Mouse (Mus musculus) urinary bladder, postnatal 14 days (tissue): Measurements from ENCODE around the gene Spata33.
"Not testable (repeated sequence)": the region's sequence is repeated elsewhere in the genome, so short reads cannot be mapped to it uniquely, and the experiment has no call there.

ENCODE experiments used
- DNase-seq: peaks from one replicate; pipeline ENCODE4 v3.0.0; 2021; ENCODE audit warnings: low spot score

The Spata33 gene

GRCm38 (mm10) chr8:123233300-123233699 is 20.7 kb downstream of the Spata33 start:
- no peak for DNase-seq

GRCm38 (mm10) chr8:123233760-123234159 is 21.1 kb downstream of the Spata33 start:
- DNase-seq, result no peak

- no peak for DNase-seq
Measured at GRCm38 (mm10) chr8:123234918-123235519, 22.4 kb downstream of the Spata33 start.

- DNase-seq, result peak; percentile 89
Measured at GRCm38 (mm10) chr8:123235520-123236497, 23.2 kb downstream of the Spata33 start, which contains the start of gene Spata2l. Gene Spata2l (minus strand): TSS chr8:123236233.

GRCm38 (mm10) chr8:123239398-123239797 is 26.8 kb downstream of the Spata33 start:
- no peak for DNase-seq

DNA sequence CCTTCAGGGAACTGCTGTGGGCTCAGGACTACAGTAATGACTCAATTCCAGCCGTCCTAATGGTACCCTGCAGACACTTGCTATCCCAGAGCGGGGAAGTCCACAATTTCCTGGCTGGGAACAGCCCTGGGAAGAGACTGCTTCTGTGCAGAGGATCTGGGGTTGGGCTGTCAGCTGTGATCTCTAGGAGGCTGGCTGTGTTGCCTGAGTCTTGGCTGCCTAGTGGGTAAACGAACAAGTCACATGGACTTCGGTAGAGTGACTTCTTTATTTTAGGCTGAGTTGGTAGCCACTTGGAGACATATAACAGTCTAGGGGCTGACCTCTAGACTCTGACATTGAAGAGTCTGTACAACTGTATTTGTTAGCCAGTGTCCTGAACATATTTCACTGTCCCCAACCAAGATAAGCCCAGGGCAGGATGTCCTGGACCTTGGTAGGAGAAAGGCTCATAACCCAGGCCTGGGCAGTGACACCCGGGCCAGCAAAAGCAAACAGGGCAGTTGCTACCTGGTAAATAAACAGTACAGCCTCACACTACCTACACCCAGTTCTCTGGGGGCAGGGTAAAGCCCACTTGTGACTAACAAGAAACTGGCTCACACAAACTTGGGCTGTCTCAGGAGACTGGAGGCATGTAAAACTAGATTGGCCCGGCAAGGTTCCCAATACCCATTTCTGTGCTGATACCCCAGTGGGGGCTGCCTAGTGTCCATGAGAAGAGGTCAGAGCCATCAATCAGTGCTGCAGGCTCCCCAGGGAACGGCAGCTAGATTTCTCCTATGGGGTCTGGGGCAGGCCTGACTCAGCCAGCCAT is 29.7 kb downstream of the Spata33 start:
- DNase-seq, result no peak

DNA sequence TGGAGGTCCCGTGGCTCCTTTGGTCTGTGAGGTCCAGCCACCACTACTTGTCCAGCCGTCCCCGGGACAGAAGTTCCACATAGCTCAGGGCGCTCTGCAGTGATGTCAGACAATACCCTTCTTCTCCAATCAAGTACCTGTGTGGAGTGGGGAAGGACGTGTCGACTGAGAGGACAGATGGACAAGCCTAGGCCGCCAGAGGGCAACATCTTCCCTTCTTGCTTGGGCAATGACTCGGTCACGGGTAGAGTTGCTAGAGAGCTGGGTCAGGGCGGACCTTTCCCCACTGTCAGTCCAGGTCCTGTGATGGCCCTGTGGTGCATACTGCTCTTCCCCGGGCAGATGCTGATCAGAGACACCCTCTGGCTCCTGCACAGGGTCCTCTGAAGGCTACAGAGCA is 30.4 kb downstream of the Spata33 start:
- DNase-seq, result no peak

DNA sequence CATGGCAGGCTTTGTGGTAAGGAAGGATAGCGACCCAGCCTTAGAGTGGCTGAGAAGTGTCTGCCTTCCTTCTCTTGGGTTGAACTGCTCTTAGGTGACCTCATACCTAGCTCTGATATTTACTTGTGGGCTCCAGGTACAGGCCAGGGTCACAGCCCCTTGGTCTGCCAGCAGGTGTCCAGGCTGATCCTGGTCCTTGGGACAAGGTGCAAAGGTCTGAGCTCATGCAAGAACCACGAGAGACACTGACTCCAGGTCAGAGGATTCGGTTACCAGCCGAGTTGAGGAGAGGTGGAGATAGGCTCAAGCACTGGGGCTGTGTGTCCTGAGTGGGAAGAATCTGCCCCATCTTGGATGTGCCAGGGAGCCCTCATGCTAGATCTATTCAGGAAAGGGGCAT is 31.8 kb downstream of the Spata33 start:
- no peak for DNase-seq

GRCm38 (mm10) chr8:123245543-123245942 is 32.9 kb downstream of the Spata33 start:
- DNase-seq, result no peak

DNA sequence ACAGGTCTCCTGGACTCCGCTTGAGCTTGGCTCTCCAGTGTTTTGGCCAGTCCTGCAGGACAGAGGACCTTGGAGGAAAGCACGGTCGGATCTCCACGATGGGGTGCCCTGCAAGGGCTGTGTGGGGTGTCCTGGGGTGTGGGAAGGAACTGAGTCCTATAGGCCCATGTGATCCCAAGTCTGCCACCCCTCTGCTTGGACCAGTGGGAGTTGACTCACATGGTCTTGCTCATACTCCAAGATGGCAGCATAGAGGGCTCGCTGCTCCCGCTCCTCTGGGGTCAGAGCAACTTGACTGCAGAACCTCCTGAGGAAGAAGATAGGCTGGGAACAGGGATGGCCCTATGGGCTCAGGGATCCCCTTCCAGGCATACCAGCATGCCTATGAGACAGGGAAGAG is 35.1 kb downstream of the Spata33 start:
- no peak for DNase-seq

- no peak for DNase-seq
Measured at GRCm38 (mm10) chr8:123248596-123248995, 36.0 kb downstream of the Spata33 start.

- no peak for DNase-seq
Measured at GRCm38 (mm10) chr8:123250940-123251339, 38.3 kb downstream of the Spata33 start.

DNA sequence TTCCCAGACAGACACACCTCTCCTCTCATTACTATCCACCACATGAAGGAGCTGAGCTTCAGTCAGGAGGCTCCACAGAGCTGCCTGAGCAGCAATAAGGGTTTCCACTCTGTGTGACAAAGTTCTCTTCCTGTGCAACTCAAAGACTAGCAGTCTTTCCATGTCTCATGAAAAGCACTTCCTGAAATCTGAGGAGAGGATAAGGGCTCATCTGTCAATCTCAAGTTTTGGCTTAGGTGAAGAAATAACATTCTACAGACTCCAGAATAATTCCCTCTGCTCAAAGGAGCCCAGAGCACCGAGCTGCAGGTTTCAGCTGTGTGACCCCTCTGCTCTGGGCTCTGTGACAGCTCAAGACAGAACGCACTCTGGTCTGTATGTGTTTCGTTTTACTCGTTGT is 40.3 kb downstream of the Spata33 start:
- no peak for DNase-seq

DNA sequence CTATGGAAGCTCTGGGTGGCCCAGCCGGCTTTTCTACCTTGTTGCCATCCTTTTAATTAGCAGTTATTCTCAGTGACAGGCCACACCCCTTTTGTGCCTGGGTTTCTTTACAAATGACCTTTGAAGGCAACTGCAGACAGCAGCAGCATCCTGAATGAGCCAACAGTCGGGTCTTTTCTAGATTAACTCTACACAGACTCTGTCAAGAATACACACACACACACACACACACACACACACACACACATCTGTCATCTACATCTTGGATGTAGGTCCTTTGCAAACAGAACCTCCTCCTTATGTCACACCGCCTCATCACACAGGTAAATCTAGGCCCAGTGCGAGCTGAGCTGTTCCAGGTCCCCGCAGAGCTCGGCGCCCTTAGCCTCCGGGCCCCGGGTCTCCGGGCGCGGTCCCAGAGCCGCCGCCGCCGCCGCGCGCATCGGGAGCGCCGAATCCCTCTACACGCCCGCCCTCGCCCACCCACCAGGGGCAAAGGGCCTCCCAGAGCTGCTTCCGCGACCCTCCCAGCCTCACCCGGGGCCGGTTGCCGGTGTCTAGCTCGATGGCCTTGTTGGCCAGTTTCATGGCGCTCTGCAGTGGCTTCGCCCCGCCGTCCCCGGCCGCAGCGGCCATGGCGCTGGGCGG is 40.9 kb downstream of the Spata33 start:
- DNase-seq, result peak; percentile 28

GRCm38 (mm10) chr8:123254099-123254885 is 41.7 kb downstream of the Spata33 start, which contains the start of the genes Zfp276 and Vps9d1:
Gene Zfp276 (plus strand): TSS chr8:123254195.
Gene Vps9d1 (minus strand): TSS chr8:123254348.
- peak; percentile 87 for DNase-seq

GRCm38 (mm10) chr8:123255170-123255569 is 42.5 kb downstream of the Spata33 start:
- no peak for DNase-seq

- DNase-seq, result no peak
Measured at GRCm38 (mm10) chr8:123257114-123257513, 44.5 kb downstream of the Spata33 start.

DNA sequence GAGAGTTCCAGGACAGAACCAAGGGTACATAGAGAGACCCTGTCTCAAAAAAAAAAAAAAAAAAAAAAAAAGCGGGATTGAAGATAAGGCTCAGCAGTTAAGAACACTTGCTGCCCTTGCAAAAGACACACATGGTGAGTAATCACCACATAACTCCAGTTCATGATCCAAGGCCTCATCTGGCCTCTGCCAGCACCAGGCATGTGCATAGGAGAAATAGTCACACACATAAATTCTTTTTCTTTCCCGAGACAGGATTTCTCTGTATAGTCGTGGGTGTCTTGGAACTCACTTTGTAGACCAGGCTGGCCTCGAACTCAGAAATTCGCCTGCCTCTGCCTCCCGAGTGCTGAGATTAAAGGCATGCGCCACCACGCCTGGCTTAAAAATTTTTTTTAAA is 45.0 kb downstream of the Spata33 start:
- DNase-seq, result not testable (repeated sequence)

GRCm38 (mm10) chr8:123267926-123268656 is 55.5 kb downstream of the Spata33 start:
- no peak for DNase-seq

DNA sequence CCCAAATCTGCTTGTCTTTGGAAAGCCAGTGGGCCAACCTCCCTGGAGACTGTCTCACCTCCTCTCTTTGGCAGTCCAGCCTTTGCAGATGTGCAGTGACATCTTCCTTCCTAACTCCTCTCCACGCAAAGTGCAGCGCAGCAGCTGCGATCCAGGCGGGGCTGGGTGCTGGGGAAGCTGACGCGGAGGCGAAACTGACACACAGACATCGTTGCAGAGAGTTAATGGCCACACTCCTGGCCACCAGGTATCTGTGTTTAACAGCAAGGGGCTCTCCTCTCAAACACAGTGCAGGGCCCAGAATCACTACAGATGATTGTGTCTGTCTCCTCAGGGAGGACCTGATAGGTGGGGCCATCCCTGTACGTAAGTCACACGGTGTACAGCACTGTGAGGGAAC is 58.5 kb downstream of the Spata33 start:
- DNase-seq, result no peak
